Mouse (Mus musculus) bone marrow, adult 2 months (tissue): Measurements from ENCODE around the gene Arhgef40. TPM values are rescaled to one million over a fixed set of nuclear protein-coding genes. Genes with fewer than 3 reads are reported as not detected.

Source experiments
- H3K27ac ChIP-seq: fragments of 200-500 bp; 2 replicates; pipeline ENCODE4 v1.5.1; 2012; ENCODE audit warnings: low read depth, mild to moderate bottlenecking, control low read depth, inconsistent platforms, low read length; ENCODE audit not compliant: control insufficient read depth, poor library complexity, insufficient read depth
- H3K4me1 ChIP-seq: fragments of 200-500 bp; 2 replicates; pipeline ENCODE4 v1.6.1; 2011; ENCODE audit warnings: low read length; ENCODE audit not compliant: control insufficient read depth, insufficient read depth
- H3K4me3 ChIP-seq: fragments of 200-500 bp; replicated peaks from 2 replicates; pipeline ENCODE3; 2011; ENCODE audit warnings: mild to moderate bottlenecking, low read depth, low read length, control low read depth; ENCODE audit not compliant: control insufficient read depth
- CTCF ChIP-seq: fragments of 200-500 bp; IDR thresholded peaks from 2 replicates; pipeline ENCODE4 v1.5.1; 2011; ENCODE audit warnings: low read length, control low read depth; ENCODE audit not compliant: control insufficient read depth, insufficient read depth
- POLR2A ChIP-seq: fragments of 200-500 bp; IDR thresholded peaks from 2 replicates; pipeline ENCODE4 v1.6.1; 2011; ENCODE audit warnings: low read depth, mild to moderate bottlenecking, control low read depth, low read length, borderline replicate concordance; ENCODE audit not compliant: control insufficient read depth
- WGBS: fragments of 180-500 bp; shearing (Covaris S2); methylation state at CpG from one replicate; pipeline ENCODE4 v1.1.7; 2018; 5-methylcytosine and 5-hydroxymethylcytosine counted together
- polyA plus RNA-seq: library from polyadenylated mRNA; stranded (reverse); fragments of >200 nt; gene quantifications from 2 replicates; pipeline ENCODE4 v1.2.4, GENCODE M21; 2011; ENCODE audit warnings: low replicate concordance; ENCODE audit not compliant: missing spikeins, insufficient read depth, insufficient read length

Gene Arhgef40
- polyA plus RNA-seq, 1 experiment, result 21.3 TPM

GRCm38 (mm10) chr14:51995219-51995871 is 10.8 kb downstream of the Arhgef40 start:
- Histone ChIP-seq H3K27ac (no peak overlapping the region), H3K4me1 (no peaks in the 10 kb centered on the region; the same call in 1 of the 2 replicates), H3K4me3 (no peak overlapping the region)
- TF ChIP-seq POLR2A (no peak), CTCF (no peak)
- 26% methylated on average over 12 of the region's 12 CpGs for WGBS

DNA sequence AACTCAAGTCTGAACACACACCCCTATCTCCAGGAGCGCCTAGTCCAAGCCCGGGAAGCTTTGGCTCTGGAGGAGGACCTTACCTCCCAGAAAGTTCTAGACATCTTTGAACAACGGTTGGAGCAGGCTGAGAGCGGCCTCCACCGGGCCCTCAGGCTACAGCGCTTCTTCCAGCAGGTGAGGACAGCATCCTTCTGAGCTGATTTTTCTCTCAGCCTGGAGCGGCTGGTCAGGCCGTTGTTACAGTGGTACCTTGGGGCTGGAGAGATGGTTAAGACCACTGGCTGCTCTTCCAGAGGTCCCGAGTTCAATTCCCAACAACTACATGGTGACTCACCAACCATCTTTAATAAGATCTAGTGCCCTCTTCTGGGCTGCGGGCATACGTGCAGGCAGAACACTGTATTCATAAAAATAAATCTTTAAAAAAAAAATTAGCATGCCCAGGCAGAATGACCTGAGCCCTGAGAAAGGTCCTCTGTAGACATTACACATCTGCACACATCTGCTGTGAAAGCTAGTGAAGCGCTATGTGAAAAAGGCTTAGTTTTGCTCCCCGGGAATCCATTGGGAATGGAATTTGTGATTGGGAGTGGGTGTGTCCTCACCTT is 11.8 kb downstream of the Arhgef40 start:
- TF ChIP-seq POLR2A (no peak), CTCF (no peak)
- Histone ChIP-seq H3K4me3 (no peak overlapping the region), H3K27ac (no peak overlapping the region), H3K4me1 (no peaks in the 10 kb centered on the region; the same call in 1 of the 2 replicates)
- 86% methylated on average over 13 of the region's 13 CpGs for WGBS

GRCm38 (mm10) chr14:51996866-51997265 is 12.3 kb downstream of the Arhgef40 start:
- WGBS, result 89% methylated on average over 17 of the region's 17 CpGs
- no peak overlapping the region for H3K4me3 ChIP-seq
- no peak overlapping the region for H3K27ac ChIP-seq
- H3K4me1 ChIP-seq, result no peaks in the 10 kb centered on the region; the same call in 1 of the 2 replicates
- TF ChIP-seq CTCF (no peak), POLR2A (no peak)

GRCm38 (mm10) chr14:51997483-51997882 is 13.0 kb downstream of the Arhgef40 start:
- no peaks in the 10 kb centered on the region; the same call in 1 of the 2 replicates for H3K4me1 ChIP-seq
- no peak overlapping the region for H3K4me3 ChIP-seq
- H3K27ac ChIP-seq, result no peak overlapping the region
- TF ChIP-seq CTCF, result no peak
- TF ChIP-seq POLR2A, result no peak
- 94% methylated on average over 14 of the region's 14 CpGs for WGBS

GRCm38 (mm10) chr14:52003981-52004495 is 19.5 kb downstream of the Arhgef40 start:
- TF ChIP-seq POLR2A (no peak; the same call in 1 of the 2 replicates), CTCF (no peak)
- no peak overlapping the region for H3K4me3 ChIP-seq
- 48% methylated on average over 16 of the region's 16 CpGs for WGBS
- H3K4me1 ChIP-seq, result no peaks in the 10 kb centered on the region
- no peak overlapping the region for H3K27ac ChIP-seq

GRCm38 (mm10) chr14:52005141-52005540 is 20.6 kb downstream of the Arhgef40 start:
- Histone ChIP-seq H3K4me3 (no peak overlapping the region), H3K4me1 (no peaks in the 10 kb centered on the region), H3K27ac (no peak overlapping the region)
- WGBS, result 74% methylated on average over 7 of the region's 7 CpGs
- TF ChIP-seq POLR2A (no peak), CTCF (no peak)

- TF ChIP-seq POLR2A (no peak), CTCF (no peak)
- H3K4me3 ChIP-seq, result no peak overlapping the region
- WGBS, result 91% methylated on average over 6 of the region's 6 CpGs
- no peaks in the 10 kb centered on the region for H3K4me1 ChIP-seq
- no peak overlapping the region for H3K27ac ChIP-seq
These were observed 21.1 kb downstream of the Arhgef40 start for GRCm38 (mm10) chr14:52005616-52006015.

DNA sequence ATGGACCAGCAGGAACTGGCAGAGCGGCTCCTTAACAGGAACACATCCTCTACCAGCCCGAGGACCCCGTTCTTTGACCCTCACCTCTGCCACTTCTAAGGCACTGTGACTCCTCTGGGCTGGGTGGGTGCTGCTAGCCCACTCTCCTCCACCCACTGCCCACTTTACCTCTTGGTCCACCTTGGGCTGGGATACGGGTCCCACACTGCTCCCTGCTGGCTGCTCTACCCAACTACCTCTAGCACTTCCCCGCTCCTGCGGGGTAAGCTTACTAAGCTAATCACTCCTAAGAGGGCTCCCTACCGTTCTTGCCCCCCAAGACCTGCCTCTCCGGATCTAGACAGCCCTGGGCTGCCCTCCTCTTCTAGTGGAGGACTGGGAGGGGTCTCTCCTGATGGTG is 21.7 kb downstream of the Arhgef40 start:
- Histone ChIP-seq H3K27ac (no peak overlapping the region), H3K4me3 (no peak overlapping the region), H3K4me1 (no peaks in the 10 kb centered on the region)
- no peak for TF ChIP-seq POLR2A
- TF ChIP-seq CTCF, result peak; percentile 31; the same call in 1 of the 2 replicates
- 87% methylated on average over 8 of the region's 8 CpGs for WGBS
